Mouse (Mus musculus): ENCODE results near the gene Mcm5. TPM values are rescaled to one million over a fixed set of nuclear protein-coding genes. Genes with fewer than 3 reads are reported as not detected.

Gene Mcm5
- polyA plus RNA-seq, 2 experiments: 125 to 159 TPM

GRCm38 (mm10) chr8:75067287-75067686, 42.1 kb upstream of the Mcm5 start:
- Histone ChIP-seq H3K4me2 (replicated peaks; ENCODE audit: low read depth, low read length, severe bottlenecking) (no peak overlapping the region), H3K27me3 (ENCODE audit: control insufficient read depth, insufficient read depth, low read length) (no peaks in the 10 kb centered on the region), H3K4me1 (ENCODE audit: control insufficient read depth, insufficient read depth, low read length) (no peaks in the 10 kb centered on the region), H3K27ac (replicated peaks; ENCODE audit: low read depth, low read length) (no peak overlapping the region), H3K9me3 (ENCODE audit: control insufficient read depth, low read length) (no peaks in the 10 kb centered on the region), H3K4me3 (replicated peaks; ENCODE audit: low read length) (no peak overlapping the region), H3K36me3 (ENCODE audit: control insufficient read depth, insufficient read depth, low read length) (peaks cover 20% of the 10 kb centered on the region), H3K9ac (ENCODE audit: low read depth, low read length, severe bottlenecking) (no peak overlapping the region)
- TF ChIP-seq POLR2A (IDR thresholded peaks at IDR 0.05; ENCODE audit: borderline replicate concordance, extremely low read depth, insufficient read depth, insufficient read length): no peak
- DNase-seq (ENCODE audit: low spot score) (no peak), ATAC-seq (ENCODE audit: low FRiP score, low read depth) (no peak)
- WGBS: 67% methylated on average over 6 of the region's 6 CpGs

DNA sequence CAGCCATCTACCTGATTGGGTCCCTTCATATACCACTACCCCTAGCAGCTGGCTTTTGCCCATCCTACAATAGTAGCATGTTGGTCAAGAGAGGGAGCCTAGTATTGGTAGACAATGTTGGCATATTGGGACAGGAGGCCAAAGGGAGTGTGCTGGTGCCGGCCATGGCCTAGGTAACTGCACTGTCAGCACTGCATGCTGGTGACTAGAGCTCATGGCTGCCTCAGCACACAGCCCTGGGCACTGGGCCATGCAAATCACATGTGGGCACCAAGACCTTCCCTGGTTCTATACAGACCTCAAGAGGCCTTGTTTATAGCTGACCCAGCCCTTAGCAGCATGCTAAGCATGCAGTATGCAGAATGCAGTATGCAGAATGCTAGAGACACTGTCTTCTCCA, 39.1 kb upstream of the Mcm5 start:
- no peak for TF ChIP-seq POLR2A (IDR thresholded peaks at IDR 0.05; ENCODE audit: borderline replicate concordance, extremely low read depth, insufficient read depth, insufficient read length)

DNA sequence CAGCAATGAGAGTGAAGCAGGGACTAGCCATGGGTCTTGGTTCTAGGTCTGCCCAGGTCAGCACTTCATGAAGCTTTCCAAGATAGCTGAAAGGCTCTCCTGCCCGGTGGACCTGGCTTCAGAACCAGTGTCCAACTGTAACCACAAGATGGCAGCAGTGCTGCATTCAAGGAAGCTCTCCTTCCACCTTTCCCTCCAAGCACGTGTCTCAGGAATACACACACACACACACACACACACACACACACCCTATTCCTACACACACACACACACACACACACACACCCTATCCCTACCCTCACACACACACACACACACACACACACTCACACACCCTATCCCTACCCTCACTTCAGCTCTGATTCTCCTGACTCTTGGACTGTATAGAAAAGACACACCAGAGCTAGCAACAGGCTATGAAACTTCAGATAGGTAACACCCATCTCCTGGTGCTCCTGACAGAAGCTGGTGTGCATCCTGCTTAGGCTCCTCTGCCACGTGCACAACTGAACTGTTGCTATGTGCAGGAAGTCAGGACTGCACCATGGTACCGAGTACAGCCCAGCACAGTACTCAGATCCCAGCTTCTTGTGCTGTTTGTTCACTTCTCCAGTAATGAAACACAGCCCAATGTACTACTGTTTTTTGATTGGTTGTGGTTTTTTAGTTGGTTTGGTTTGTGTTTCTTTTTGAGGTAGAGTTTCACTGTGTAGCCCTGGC, 37.6 kb upstream of the Mcm5 start:
- no peak overlapping the region for H3K4me3 ChIP-seq (replicated peaks; ENCODE audit: low read length)
- no peaks in the 10 kb centered on the region for H3K4me1 ChIP-seq (ENCODE audit: control insufficient read depth, insufficient read depth, low read length)
- no peak for TF ChIP-seq POLR2A (IDR thresholded peaks at IDR 0.05; ENCODE audit: borderline replicate concordance, extremely low read depth, insufficient read depth, insufficient read length)
- DNase-seq (ENCODE audit: low spot score) (peak; percentile 77), ATAC-seq (ENCODE audit: low FRiP score, low read depth) (peak; percentile 87)
- 36% methylated on average over 3 of the region's 4 CpGs for WGBS
- no peak overlapping the region for H3K4me2 ChIP-seq (replicated peaks; ENCODE audit: low read depth, low read length, severe bottlenecking)
- no peaks in the 10 kb centered on the region for H3K36me3 ChIP-seq (ENCODE audit: control insufficient read depth, insufficient read depth, low read length)
- no peak overlapping the region for H3K27ac ChIP-seq (replicated peaks; ENCODE audit: low read depth, low read length)
- no peak overlapping the region for H3K9ac ChIP-seq (ENCODE audit: low read depth, low read length, severe bottlenecking)
- H3K27me3 ChIP-seq (ENCODE audit: control insufficient read depth, insufficient read depth, low read length): no peaks in the 10 kb centered on the region
- H3K9me3 ChIP-seq (ENCODE audit: control insufficient read depth, low read length): no peaks in the 10 kb centered on the region

More for the DNA sequence above, 39.1 kb upstream of the Mcm5 start:
- no peak overlapping the region for H3K4me2 ChIP-seq (replicated peaks; ENCODE audit: low read depth, low read length, severe bottlenecking)
- peaks cover 7% of the 10 kb centered on the region; the same call in 1 of the 2 replicates for H3K36me3 ChIP-seq (ENCODE audit: control insufficient read depth, insufficient read depth, low read length)
- ATAC-seq (ENCODE audit: low FRiP score, low read depth): no peak
- H3K27me3 ChIP-seq (ENCODE audit: control insufficient read depth, insufficient read depth, low read length): no peaks in the 10 kb centered on the region
- H3K9ac ChIP-seq (ENCODE audit: low read depth, low read length, severe bottlenecking): no peak overlapping the region
- 74% methylated on average over 1 of the region's 1 CpGs for WGBS
- DNase-seq (ENCODE audit: low spot score): no peak
- H3K4me3 ChIP-seq (replicated peaks; ENCODE audit: low read length): no peak overlapping the region
- no peaks in the 10 kb centered on the region for H3K4me1 ChIP-seq (ENCODE audit: control insufficient read depth, insufficient read depth, low read length)
- no peak overlapping the region for H3K27ac ChIP-seq (replicated peaks; ENCODE audit: low read depth, low read length)
- H3K9me3 ChIP-seq (ENCODE audit: control insufficient read depth, low read length): no peaks in the 10 kb centered on the region

DNA sequence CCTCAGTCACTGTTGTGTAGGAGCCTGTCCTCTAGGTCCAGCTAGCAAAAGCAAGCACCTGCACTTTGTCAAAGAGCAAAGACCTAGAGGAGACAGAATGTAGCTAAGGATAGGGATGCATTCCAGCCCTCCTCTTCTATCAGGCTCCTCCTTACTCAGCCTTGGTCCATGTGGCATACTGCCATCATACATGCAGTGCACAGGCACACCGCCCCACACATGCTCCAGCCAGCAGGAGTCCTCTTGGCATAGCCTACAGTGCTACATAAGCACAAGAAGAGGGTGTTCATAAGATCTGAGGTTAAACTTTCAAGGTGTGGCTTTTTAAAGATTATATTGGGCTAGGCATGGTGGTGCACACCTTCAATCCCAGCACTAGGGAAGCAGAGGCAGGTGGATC, 34.5 kb upstream of the Mcm5 start:
- H3K36me3 ChIP-seq (ENCODE audit: control insufficient read depth, insufficient read depth, low read length): no peaks in the 10 kb centered on the region
- no peaks in the 10 kb centered on the region for H3K9me3 ChIP-seq (ENCODE audit: control insufficient read depth, low read length)
- H3K4me3 ChIP-seq (replicated peaks; ENCODE audit: low read length): no peak overlapping the region
- H3K4me2 ChIP-seq (replicated peaks; ENCODE audit: low read depth, low read length, severe bottlenecking): no peak overlapping the region
- no peak overlapping the region for H3K27ac ChIP-seq (replicated peaks; ENCODE audit: low read depth, low read length)
- no peaks in the 10 kb centered on the region for H3K4me1 ChIP-seq (ENCODE audit: control insufficient read depth, insufficient read depth, low read length)
- ATAC-seq (ENCODE audit: low FRiP score, low read depth) (no peak), DNase-seq (ENCODE audit: low spot score) (no peak)
- no peak overlapping the region for H3K9ac ChIP-seq (ENCODE audit: low read depth, low read length, severe bottlenecking)
- no peaks in the 10 kb centered on the region for H3K27me3 ChIP-seq (ENCODE audit: control insufficient read depth, insufficient read depth, low read length)
- WGBS: 93% methylated on average over 1 of the region's 1 CpGs
- TF ChIP-seq POLR2A (IDR thresholded peaks at IDR 0.05; ENCODE audit: borderline replicate concordance, extremely low read depth, insufficient read depth, insufficient read length): no peak

GRCm38 (mm10) chr8:75078215-75078614, 31.2 kb upstream of the Mcm5 start:
- no peak overlapping the region for H3K27ac ChIP-seq (replicated peaks; ENCODE audit: low read depth, low read length)
- no peak for TF ChIP-seq POLR2A (IDR thresholded peaks at IDR 0.05; ENCODE audit: borderline replicate concordance, extremely low read depth, insufficient read depth, insufficient read length)
- WGBS: 78% methylated on average over 1 of the region's 1 CpGs

More at GRCm38 (mm10) chr8:75078215-75078614, 31.2 kb upstream of the Mcm5 start:
- no peak for DNase-seq (ENCODE audit: low spot score)
- no peaks in the 10 kb centered on the region for H3K27me3 ChIP-seq (ENCODE audit: control insufficient read depth, insufficient read depth, low read length)
- H3K9me3 ChIP-seq (ENCODE audit: control insufficient read depth, low read length): no peaks in the 10 kb centered on the region
- no peaks in the 10 kb centered on the region for H3K36me3 ChIP-seq (ENCODE audit: control insufficient read depth, insufficient read depth, low read length)
- H3K9ac ChIP-seq (ENCODE audit: low read depth, low read length, severe bottlenecking): no peak overlapping the region
- no peak overlapping the region for H3K4me2 ChIP-seq (replicated peaks; ENCODE audit: low read depth, low read length, severe bottlenecking)
- no peak overlapping the region for H3K4me3 ChIP-seq (replicated peaks; ENCODE audit: low read length)
- no peak for ATAC-seq (ENCODE audit: low FRiP score, low read depth)
- 0 out of 2 replicates have a peak, but pooled peaks cover under 1% of the 10 kb centered on the region for H3K4me1 ChIP-seq (ENCODE audit: control insufficient read depth, insufficient read depth, low read length)

Data from limb, embryonic 14.5 days (tissue).